Mouse (Mus musculus): ENCODE measurements around the gene Clec4n.

DNA sequence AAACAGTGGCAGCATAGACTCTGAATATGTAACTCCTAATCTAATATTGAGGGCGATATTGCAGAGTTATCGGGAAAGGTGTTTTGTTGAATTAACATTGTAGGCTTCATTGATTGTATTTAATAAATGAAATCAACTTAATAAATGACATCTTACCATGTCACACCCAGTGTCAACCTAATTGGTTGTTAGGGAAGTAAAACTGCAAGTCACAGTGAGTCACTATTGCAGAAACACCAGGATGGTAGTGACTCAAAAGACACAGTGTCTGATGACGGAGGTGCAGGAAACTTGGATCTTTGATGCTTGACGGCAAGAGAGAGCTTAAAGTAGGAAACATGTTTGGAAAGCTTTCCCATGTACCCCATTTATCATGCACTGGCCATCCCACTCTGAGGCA is 36.2 kb downstream of the Clec4n start:
- TF ChIP-seq EP300 (IDR thresholded peaks at IDR 0.05; ENCODE audit: insufficient read depth, low read depth, low read length) = no peak
- no peak for TF ChIP-seq CTCF (IDR thresholded peaks at IDR 0.05; ENCODE audit: low read depth, low read length)

Data from ES-Bruce4 (cell line).